Mouse (Mus musculus): Measurements from ENCODE around the gene Gm9913. TPM values are rescaled to one million over a fixed set of nuclear protein-coding genes. Genes with fewer than 3 reads are reported as not detected.

The Gm9913 gene
- polyA plus RNA-seq, 1 experiment = 0.43 TPM

DNA sequence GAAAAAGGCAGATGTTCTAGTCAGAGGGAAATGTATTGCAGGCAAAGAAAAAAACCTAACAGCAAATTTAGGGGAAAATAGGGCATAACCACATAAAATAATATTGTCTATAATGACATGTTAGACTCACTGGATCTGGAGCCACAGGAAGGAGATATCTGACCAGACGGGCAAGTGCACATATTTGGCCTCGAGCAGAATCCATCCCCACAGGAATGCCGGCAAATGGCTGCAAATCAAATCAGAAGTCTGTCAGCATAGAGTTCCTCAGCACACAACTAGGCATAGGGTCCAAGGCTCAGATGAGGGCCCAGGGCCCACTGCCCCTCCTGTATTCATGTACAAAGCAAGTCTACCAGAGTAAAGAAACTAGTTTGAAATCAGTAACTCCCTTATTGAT is 27.5 kb upstream of the Gm9913 start:
- TF ChIP-seq CTCF (IDR thresholded peaks at IDR 0.05; ENCODE audit: insufficient read depth, low read length) (no peak), POLR2A (IDR thresholded peaks at IDR 0.05; ENCODE audit: borderline replicate concordance, extremely low read depth, low read depth, low read length) (no peak)
- peaks cover 9% of the 10 kb centered on the region for H3K4me1 ChIP-seq (ENCODE audit: control insufficient read depth, insufficient read depth, low read length)
- WGBS = 68% methylated on average over 3 of the region's 3 CpGs
- no peak for DNase-seq
- no peak overlapping the region for H3K4me3 ChIP-seq (replicated peaks; ENCODE audit: extremely low read depth, low read depth, low read length)

DNA sequence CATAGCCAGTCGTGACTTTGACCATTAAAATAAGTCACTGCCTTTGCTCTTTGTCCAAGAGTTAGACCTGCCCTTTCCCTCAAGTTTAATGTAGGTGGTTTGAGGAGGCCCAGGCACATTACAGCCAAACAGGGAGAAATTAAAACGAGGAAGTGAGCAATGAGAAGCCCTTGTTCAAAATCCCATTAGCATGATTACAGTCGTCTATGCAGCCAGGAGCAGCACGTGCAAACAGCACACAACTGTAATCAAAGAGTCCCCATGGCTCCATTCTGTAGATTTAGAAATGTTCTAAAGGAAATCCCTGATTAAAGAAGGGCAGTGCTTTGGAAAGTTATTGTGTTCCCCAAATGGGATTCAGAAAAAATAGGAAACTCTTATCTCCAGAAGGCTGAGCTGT is 26.2 kb upstream of the Gm9913 start:
- no peak for TF ChIP-seq POLR2A (IDR thresholded peaks at IDR 0.05; ENCODE audit: borderline replicate concordance, extremely low read depth, low read depth, low read length)
- TF ChIP-seq CTCF (IDR thresholded peaks at IDR 0.05; ENCODE audit: insufficient read depth, low read length) = no peak
- no peak for DNase-seq
- Histone ChIP-seq H3K4me3 (replicated peaks; ENCODE audit: extremely low read depth, low read depth, low read length) (no peak overlapping the region), H3K4me1 (ENCODE audit: control insufficient read depth, insufficient read depth, low read length) (peaks cover 5% of the 10 kb centered on the region; the same call in 1 of the 2 replicates)
- WGBS = 31% methylated on average over 4 of the region's 4 CpGs

DNA sequence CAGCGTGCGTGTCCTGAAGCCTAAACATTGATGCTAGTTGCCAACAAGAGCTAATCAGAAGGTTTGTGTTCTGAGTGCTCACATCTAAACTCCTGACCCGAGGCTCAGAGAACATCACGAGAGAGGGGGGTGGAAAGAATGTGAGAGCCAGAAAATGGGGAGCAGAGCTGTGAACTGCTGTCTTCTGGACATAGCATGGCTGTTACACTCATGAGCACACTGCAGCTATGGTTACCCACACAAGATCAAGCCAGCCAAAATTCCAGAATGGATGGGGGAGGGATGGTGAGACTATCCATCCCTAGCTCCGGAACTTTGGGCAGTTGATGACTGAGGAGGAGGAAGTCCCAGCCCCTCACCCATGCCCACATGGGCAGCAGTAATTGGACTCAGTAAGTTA is 24.8 kb upstream of the Gm9913 start:
- no peak for DNase-seq
- Histone ChIP-seq H3K4me1 (ENCODE audit: control insufficient read depth, insufficient read depth, low read length) (peaks cover 9% of the 10 kb centered on the region), H3K4me3 (replicated peaks; ENCODE audit: extremely low read depth, low read depth, low read length) (no peak overlapping the region)
- 71% methylated on average over 5 of the region's 5 CpGs for WGBS
- TF ChIP-seq POLR2A (IDR thresholded peaks at IDR 0.05; ENCODE audit: borderline replicate concordance, extremely low read depth, low read depth, low read length) = no peak
- TF ChIP-seq CTCF (IDR thresholded peaks at IDR 0.05; ENCODE audit: insufficient read depth, low read length) = no peak

DNA sequence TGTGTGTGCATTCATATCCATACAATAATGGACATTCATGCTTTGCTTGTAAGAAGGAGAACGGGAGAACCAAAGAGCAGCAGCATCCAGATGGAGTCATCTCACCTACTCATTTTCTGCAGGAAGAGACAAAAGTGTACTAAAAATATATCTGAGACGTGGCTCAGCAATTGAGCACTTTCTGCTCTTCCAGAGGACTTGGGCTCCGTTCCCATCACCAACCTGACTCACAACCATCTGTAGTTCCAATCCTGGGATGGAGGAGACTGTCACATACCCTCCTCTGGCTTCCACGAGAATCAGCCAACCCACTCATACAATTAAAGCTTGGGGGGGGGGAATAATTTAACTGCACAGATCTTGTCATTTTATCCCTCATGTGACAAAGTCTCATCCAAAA is 23.8 kb upstream of the Gm9913 start:
- no peak for DNase-seq
- 76% methylated on average over 4 of the region's 4 CpGs for WGBS
- H3K4me1 ChIP-seq (ENCODE audit: control insufficient read depth, insufficient read depth, low read length) = peaks cover 9% of the 10 kb centered on the region
- H3K4me3 ChIP-seq (replicated peaks; ENCODE audit: extremely low read depth, low read depth, low read length) = no peak overlapping the region
- TF ChIP-seq POLR2A (IDR thresholded peaks at IDR 0.05; ENCODE audit: borderline replicate concordance, extremely low read depth, low read depth, low read length) (no peak), CTCF (IDR thresholded peaks at IDR 0.05; ENCODE audit: insufficient read depth, low read length) (no peak)

DNA sequence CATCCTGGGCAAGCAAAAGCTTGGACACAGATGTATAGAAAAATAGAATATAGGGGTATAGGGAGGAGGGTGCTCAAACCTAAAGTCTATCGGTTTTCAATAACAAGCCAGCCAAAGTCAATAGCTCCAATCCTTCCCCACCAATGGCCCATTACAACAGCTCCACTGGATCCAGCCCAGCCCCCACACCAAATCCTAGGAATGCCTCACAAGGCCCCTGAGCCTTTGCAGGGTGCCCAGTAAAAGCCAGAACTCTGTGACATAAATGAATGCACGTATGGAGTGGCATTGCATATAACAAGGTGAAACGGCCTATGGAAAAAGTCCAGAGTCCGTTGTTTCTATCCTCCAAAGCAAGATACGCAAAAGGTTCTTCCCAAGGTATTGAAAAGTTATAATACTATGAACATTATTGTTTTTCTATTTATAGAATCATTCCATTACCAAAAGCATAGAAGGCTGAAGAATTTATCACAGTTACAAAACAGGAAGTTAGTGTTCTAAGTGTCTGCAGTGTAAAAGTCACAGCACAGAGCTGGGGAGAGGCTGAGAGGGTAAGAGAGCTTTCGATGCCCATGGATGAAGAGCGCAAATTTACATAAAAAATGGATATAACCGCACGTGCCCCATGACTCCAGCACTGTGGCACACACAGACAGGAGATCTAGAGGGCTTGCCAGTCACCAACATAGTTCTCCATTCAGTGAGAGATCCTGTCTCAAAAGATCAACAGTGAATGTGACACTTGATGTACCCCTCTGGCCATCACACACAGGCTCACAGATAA is 23.2 kb upstream of the Gm9913 start:
- 85% methylated on average over 9 of the region's 9 CpGs for WGBS
- DNase-seq = no peak
- no peak for TF ChIP-seq POLR2A (IDR thresholded peaks at IDR 0.05; ENCODE audit: borderline replicate concordance, extremely low read depth, low read depth, low read length)
- no peak for TF ChIP-seq CTCF (IDR thresholded peaks at IDR 0.05; ENCODE audit: insufficient read depth, low read length)
- no peak overlapping the region for H3K4me3 ChIP-seq (replicated peaks; ENCODE audit: extremely low read depth, low read depth, low read length)
- peaks cover 6% of the 10 kb centered on the region for H3K4me1 ChIP-seq (ENCODE audit: control insufficient read depth, insufficient read depth, low read length)

DNA sequence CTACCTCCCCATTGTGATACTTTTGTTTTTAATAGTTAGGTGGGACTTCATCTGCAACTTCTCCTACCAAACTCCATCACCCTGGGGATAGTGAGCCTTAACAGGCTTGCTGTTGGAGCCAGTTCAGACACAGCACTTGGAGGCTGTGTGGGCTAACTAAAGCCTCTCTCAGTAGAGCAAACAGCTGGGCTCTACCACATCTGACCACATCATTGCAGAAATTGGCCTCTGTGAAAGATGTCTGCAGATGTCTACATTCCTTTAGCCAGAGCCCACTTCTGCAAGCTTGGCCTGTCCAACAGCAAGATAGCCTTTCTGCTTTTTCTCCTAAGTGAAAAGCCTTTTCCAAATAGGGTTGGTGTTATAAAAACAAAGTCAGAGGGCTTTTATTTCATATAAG is 20.7 kb upstream of the Gm9913 start:
- DNase-seq = no peak
- Histone ChIP-seq H3K4me3 (replicated peaks; ENCODE audit: extremely low read depth, low read depth, low read length) (no peak overlapping the region), H3K4me1 (ENCODE audit: control insufficient read depth, insufficient read depth, low read length) (peaks cover 3% of the 10 kb centered on the region)
- TF ChIP-seq POLR2A (IDR thresholded peaks at IDR 0.05; ENCODE audit: borderline replicate concordance, extremely low read depth, low read depth, low read length) (no peak), CTCF (IDR thresholded peaks at IDR 0.05; ENCODE audit: insufficient read depth, low read length) (no peak)

DNA sequence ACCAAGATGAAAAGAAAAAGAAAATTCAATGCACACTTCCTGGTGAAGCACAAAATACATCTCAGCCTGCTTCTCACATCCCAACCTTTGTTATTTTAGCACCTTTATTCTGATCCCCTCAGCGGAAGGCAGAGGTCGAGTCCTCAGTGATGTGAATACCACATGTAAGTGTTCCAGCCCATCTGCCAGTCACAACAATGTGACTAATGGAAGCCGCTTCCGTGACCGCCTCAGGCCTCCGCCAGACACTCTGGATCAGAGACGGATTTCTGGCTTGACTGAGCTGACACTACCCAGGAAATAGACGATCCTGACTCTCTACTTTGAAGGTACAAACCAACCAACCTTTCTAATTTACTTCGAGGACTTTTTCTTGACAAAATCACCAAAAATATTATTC is 20.0 kb upstream of the Gm9913 start:
- TF ChIP-seq CTCF (IDR thresholded peaks at IDR 0.05; ENCODE audit: insufficient read depth, low read length) (no peak), POLR2A (IDR thresholded peaks at IDR 0.05; ENCODE audit: borderline replicate concordance, extremely low read depth, low read depth, low read length) (no peak)
- 64% methylated on average over 9 of the region's 9 CpGs for WGBS
- DNase-seq = no peak
- Histone ChIP-seq H3K4me1 (ENCODE audit: control insufficient read depth, insufficient read depth, low read length) (peaks cover 3% of the 10 kb centered on the region), H3K4me3 (replicated peaks; ENCODE audit: extremely low read depth, low read depth, low read length) (no peak overlapping the region)

DNA sequence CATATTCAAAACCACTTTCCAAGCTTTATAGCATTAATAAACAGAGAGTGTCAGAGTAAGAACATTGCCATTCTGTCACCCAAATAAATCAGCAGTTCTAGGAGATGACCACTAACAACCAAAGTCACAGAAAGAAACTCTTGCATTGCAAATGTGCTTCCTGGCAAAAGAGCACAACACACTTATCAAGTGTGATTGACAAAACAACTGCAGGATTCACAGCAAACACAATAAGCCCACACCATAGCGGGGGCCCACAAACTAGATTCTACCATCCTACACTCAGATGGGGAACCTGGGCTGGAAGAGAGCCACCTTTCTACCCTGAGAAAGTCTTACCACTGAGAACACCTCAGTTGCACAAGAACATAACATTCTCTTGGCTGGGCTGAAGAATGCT is 14.9 kb upstream of the Gm9913 start:
- Histone ChIP-seq H3K4me3 (replicated peaks; ENCODE audit: extremely low read depth, low read depth, low read length) (no peak overlapping the region), H3K4me1 (ENCODE audit: control insufficient read depth, insufficient read depth, low read length) (no peaks in the 10 kb centered on the region)
- WGBS = 97% methylated on average over 1 of the region's 1 CpGs
- TF ChIP-seq CTCF (IDR thresholded peaks at IDR 0.05; ENCODE audit: insufficient read depth, low read length) (no peak), POLR2A (IDR thresholded peaks at IDR 0.05; ENCODE audit: borderline replicate concordance, extremely low read depth, low read depth, low read length) (no peak)
- DNase-seq = no peak

DNA sequence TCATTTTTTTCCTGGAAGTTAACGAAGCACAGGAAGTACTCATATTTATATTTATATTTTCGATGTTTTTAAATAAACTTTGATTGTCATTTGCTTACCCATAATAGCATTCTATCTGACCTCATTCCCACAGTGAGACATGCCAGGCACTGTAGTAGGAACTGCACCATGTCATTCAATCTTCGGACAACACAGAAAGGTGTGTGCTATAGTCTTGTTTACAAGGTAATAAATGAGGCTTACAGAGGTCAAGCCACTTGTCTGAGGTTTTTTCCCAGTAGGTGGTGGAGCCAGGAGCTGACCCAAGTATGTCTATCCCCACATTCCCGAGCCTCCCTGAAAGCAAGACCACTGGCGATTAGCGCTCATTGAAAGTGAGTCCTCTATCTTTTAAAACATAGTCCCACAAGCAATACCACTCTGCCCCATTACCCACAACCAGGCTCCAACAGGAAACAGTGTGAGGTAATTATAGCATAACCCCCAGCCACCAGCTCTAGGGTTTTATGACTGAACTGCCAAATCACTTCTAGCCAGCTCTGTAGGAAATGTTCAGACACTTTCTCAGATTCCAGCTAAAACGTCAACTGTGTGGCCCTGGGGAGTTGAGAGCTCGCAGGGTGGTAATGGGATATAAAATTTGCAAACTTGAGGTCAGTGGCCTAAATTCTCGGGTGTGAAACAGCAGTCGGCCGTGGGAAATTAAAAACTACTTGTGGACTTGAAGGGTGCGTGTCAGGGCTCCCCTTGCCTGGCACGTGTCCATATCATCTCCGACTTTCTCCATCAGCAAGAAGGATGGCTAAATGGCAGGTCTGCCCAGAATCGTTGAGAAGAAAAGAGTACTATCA is 12.6 kb upstream of the Gm9913 start:
- Histone ChIP-seq H3K4me1 (ENCODE audit: control insufficient read depth, insufficient read depth, low read length) (no peaks in the 10 kb centered on the region), H3K4me3 (replicated peaks; ENCODE audit: extremely low read depth, low read depth, low read length) (no peak overlapping the region)
- no peak for DNase-seq
- WGBS = 55% methylated on average over 15 of the region's 15 CpGs
- TF ChIP-seq POLR2A (IDR thresholded peaks at IDR 0.05; ENCODE audit: borderline replicate concordance, extremely low read depth, low read depth, low read length) (no peak), CTCF (IDR thresholded peaks at IDR 0.05; ENCODE audit: insufficient read depth, low read length) (no peak)

All from lung, adult 2 months (tissue).